In genomic region chr11:5945096-5945495, GRCm38 (mm10) we compare ENCODE assay signal across 18 mouse cellular contexts. TPM values are rescaled to one million over a fixed set of nuclear protein-coding genes. Genes with fewer than 3 reads are reported as not detected.
DNase-seq lines count a peak whose midpoint lies in the region; ATAC-seq and TF ChIP-seq lines count a peak whose summit lies in the region.
"Had no signal": no experiment of that assay in that cellular context is flagged by ENCODE, and none has a peak within 500 bp of the region (broad histone marks: within the 10 kb centered on the region; RNA-seq: fewer than 3 reads in every experiment).

No protein-coding gene starts in this region.

- DNase-seq in lung, postnatal 10 days = peak; percentile 31
- DNase-seq in lung, postnatal 0 days (ENCODE audit: low spot score) = no peak
- peak; percentile 43 for DNase-seq in MN1 (ENCODE audit: low spot score)
- peak; percentile 84 for DNase-seq in adrenal gland, adult 2 months
- DNase-seq in spleen, postnatal 14 days (ENCODE audit: low spot score in 2 of 2) = no peak
- no peak for DNase-seq in hindbrain, embryonic 11.5 days (ENCODE audit: low spot score)
- DNase-seq: cerebellum, adult 11 months; cerebellum, postnatal 25 days; gastrocnemius, postnatal 10 days; heart, postnatal 36 days; kidney, postnatal 10 days; thymus, postnatal 36 days had no signal

- no peaks in the 10 kb centered on the region for H3K9me3 ChIP-seq in lung, postnatal 0 days (ENCODE audit: low read length)
- no peaks in the 10 kb centered on the region for H3K9me3 ChIP-seq in hindbrain, embryonic 11.5 days (ENCODE audit: control insufficient read depth, low read length)
- H3K9me3 ChIP-seq: midbrain, embryonic 10.5 days had no signal

- no peaks in the 10 kb centered on the region for H3K4me1 ChIP-seq in lung, postnatal 0 days (ENCODE audit: insufficient read depth, low read depth, low read length)
- no peaks in the 10 kb centered on the region for H3K4me1 ChIP-seq in hindbrain, embryonic 11.5 days (replicated peaks; ENCODE audit: control insufficient read depth, insufficient read depth, low read length)

- no peak; the same call in 1 of the 2 replicates for TF ChIP-seq CTCF in lung, postnatal 0 days (IDR thresholded peaks at IDR 0.05)

- no peak overlapping the region for H3K4me3 ChIP-seq in lung, postnatal 0 days (ENCODE audit: low read depth, low read length)
- no peak overlapping the region for H3K4me3 ChIP-seq in myocyte
- H3K4me3 ChIP-seq in hindbrain, embryonic 11.5 days (ENCODE audit: low read depth, low read length) = no peak overlapping the region
- H3K4me3 ChIP-seq: heart, embryonic 12.5 days; midbrain, embryonic 10.5 days had no signal

- no peak overlapping the region for H3K27ac ChIP-seq in lung, postnatal 0 days (ENCODE audit: low read length)
- no peak overlapping the region for H3K27ac ChIP-seq in hindbrain, embryonic 11.5 days (ENCODE audit: low read depth, low read length)
- H3K27ac ChIP-seq: midbrain, embryonic 10.5 days had no signal

- ATAC-seq in lung, postnatal 0 days = no peak
- no peak for ATAC-seq in hindbrain, embryonic 11.5 days (ENCODE audit: low FRiP score)
- ATAC-seq: forebrain, embryonic 16.5 days had no signal

- H3ac ChIP-seq in myocyte (ENCODE audit: control insufficient read depth, insufficient read length) = no peak overlapping the region

- H3K36me3 ChIP-seq in lung, postnatal 0 days (ENCODE audit: insufficient read depth, low read length) = no peaks in the 10 kb centered on the region
- no peaks in the 10 kb centered on the region for H3K36me3 ChIP-seq in myocyte (ENCODE audit: control insufficient read depth, insufficient read depth)
- no peaks in the 10 kb centered on the region for H3K36me3 ChIP-seq in hindbrain, embryonic 11.5 days (ENCODE audit: control insufficient read depth, insufficient read depth, low read length)
- H3K36me3 ChIP-seq: heart, embryonic 12.5 days; midbrain, embryonic 10.5 days had no signal

- no peak for TF ChIP-seq POLR2A in myocyte (IDR thresholded peaks at IDR 0.05; ENCODE audit: insufficient read length, low read depth)

- H3K4me2 ChIP-seq in lung, postnatal 0 days (replicated peaks; ENCODE audit: low read depth, low read length) = no peak overlapping the region
- peak overlapping the region; percentile 2 for H3K4me2 ChIP-seq in myocyte (ENCODE audit: low read depth)
- no peak overlapping the region for H3K4me2 ChIP-seq in hindbrain, embryonic 11.5 days (replicated peaks; ENCODE audit: low read depth, low read length)
- H3K4me2 ChIP-seq: heart, embryonic 12.5 days had no signal

- no peaks in the 10 kb centered on the region for H3K79me2 ChIP-seq in myocyte (ENCODE audit: control insufficient read depth, insufficient read depth)

- TF ChIP-seq EP300 in lung, postnatal 0 days (IDR thresholded peaks at IDR 0.05) = no peak

- H3K9ac ChIP-seq in lung, postnatal 0 days (replicated peaks; ENCODE audit: low read depth) = no peak overlapping the region
- H3K9ac ChIP-seq in hindbrain, embryonic 11.5 days (ENCODE audit: low read depth, low read length) = no peak overlapping the region
- H3K9ac ChIP-seq: heart, embryonic 12.5 days had no signal

- H3K27me3 ChIP-seq in lung, postnatal 0 days (replicated peaks; ENCODE audit: insufficient read depth, low read length) = no peaks in the 10 kb centered on the region
- peaks cover 29% of the 10 kb centered on the region for H3K27me3 ChIP-seq in myocyte (ENCODE audit: control insufficient read depth, insufficient read depth, insufficient read length)
- H3K27me3 ChIP-seq in hindbrain, embryonic 11.5 days (ENCODE audit: control insufficient read depth, insufficient read depth, low read length) = no peaks in the 10 kb centered on the region
- H3K27me3 ChIP-seq: heart, embryonic 12.5 days had no signal

- WGBS in lung, postnatal 0 days = 60% methylated on average over 2 of the region's 2 CpGs
- WGBS in hindbrain, embryonic 11.5 days = 71% methylated on average over 2 of the region's 2 CpGs

TF ChIP-seq in myocyte, 11 proteins besides CTCF, POLR2A, EP300 and RAD21:
- TF ChIP-seq E2F4 (IDR thresholded peaks at IDR 0.05; ENCODE audit: insufficient read depth) (no peak), MYOG (IDR thresholded peaks at IDR 0.05; ENCODE audit: control insufficient read depth in 1 of 3, insufficient read depth in 1 of 3, insufficient read length in 2 of 3, low read depth in 2 of 3) (no peak), CEBPB (IDR thresholded peaks at IDR 0.05; ENCODE audit: insufficient read depth, poor library complexity, severe bottlenecking) (no peak), USF1 (IDR thresholded peaks at IDR 0.05; ENCODE audit: low read depth) (no peak), SRF (IDR thresholded peaks at IDR 0.05; ENCODE audit: control insufficient read depth, insufficient read length, low read depth) (no peak), MAX (IDR thresholded peaks at IDR 0.05; ENCODE audit: low read depth) (no peak), REST (IDR thresholded peaks at IDR 0.05; ENCODE audit: insufficient read depth, insufficient read length) (no peak), MYOD1 (IDR thresholded peaks at IDR 0.05; ENCODE audit: control insufficient read depth in 1 of 3, insufficient read length in 2 of 3, low read depth in 2 of 3) (no peak), POLR2AphosphoS2 (IDR thresholded peaks at IDR 0.05; ENCODE audit: insufficient read length, low read depth) (no peak), TCF3 (IDR thresholded peaks at IDR 0.05; ENCODE audit: insufficient read length, low read depth) (no peak), TCF12 (IDR thresholded peaks at IDR 0.05; ENCODE audit: insufficient read depth, poor library complexity, severe bottlenecking) (no peak)
TF ChIP-seq in myocyte: peak in this region for 0.

RNA-seq across cellular contexts. Expression of gene Gck, which starts 4.8 kb away (rescaled TPM):
- polyA plus RNA-seq in lung, postnatal 0 days (2015; fragmentation: Nextera tagmentation; extraction: Ambion mirVana) = 1.2 and 2.1 TPM in 2 replicates
- 1 to 10 TPM; 2.5 to 3.7 TPM for total RNA-seq in adrenal gland, adult 2 months (2021)
- 1.2 and 2.2 TPM in 2 replicates for polyA plus RNA-seq in adrenal gland, adult 2 months (2012; rRNA removed)
- polyA plus RNA-seq in myocyte (2012; fragmentation: generic; extraction: Trizol) = 0.07 TPM
- polyA plus RNA-seq in hindbrain, embryonic 11.5 days (2014; fragmentation: Nextera tagmentation; extraction: Ambion mirVana) = 2.9 and 3.0 TPM in 2 replicates
- total RNA-seq: gastrocnemius, postnatal 10 days had no signal

RNA-seq across cellular contexts. Expression of gene Ykt6, which starts 10.4 kb away (rescaled TPM):
- polyA plus RNA-seq in lung, postnatal 0 days (2015; fragmentation: Nextera tagmentation; extraction: Ambion mirVana) = 40.2 and 40.9 TPM in 2 replicates
- 10 to 100 TPM; 70.9 to 73.8 TPM for total RNA-seq in adrenal gland, adult 2 months (2021)
- polyA plus RNA-seq in adrenal gland, adult 2 months (2012; rRNA removed) = 34.0 and 39.4 TPM in 2 replicates
- polyA plus RNA-seq in myocyte (2012; fragmentation: generic; extraction: Trizol) = 89.7 TPM
- polyA plus RNA-seq in hindbrain, embryonic 11.5 days (2014; fragmentation: Nextera tagmentation; extraction: Ambion mirVana) = 30.2 and 31.9 TPM in 2 replicates

RNA-seq across cellular contexts. Expression of gene Myl7, which starts 46.5 kb away (rescaled TPM):
- polyA plus RNA-seq in lung, postnatal 0 days (2015; fragmentation: Nextera tagmentation; extraction: Ambion mirVana) = 327 and 405 TPM in 2 replicates
- not detected for total RNA-seq in adrenal gland, adult 2 months (2021)
- polyA plus RNA-seq in adrenal gland, adult 2 months (2012; rRNA removed) = 0.47 TPM in 1 of 2 replicates, not detected in the other
- polyA plus RNA-seq in myocyte (2012; fragmentation: generic; extraction: Trizol) = not detected
- 0.31 and 2.4 TPM in 2 replicates for polyA plus RNA-seq in hindbrain, embryonic 11.5 days (2014; fragmentation: Nextera tagmentation; extraction: Ambion mirVana)
- total RNA-seq: gastrocnemius, postnatal 10 days; left cerebral cortex, postnatal 36 days; neutrophil, adult 5-6 weeks had no signal
- polyA plus RNA-seq: forebrain, embryonic 16.5 days had no signal

Comparison
In these comparisons a context has a peak if more than half of its experiments do, and no peak if none do; other contexts are left out.
1. DNase-seq: peak in lung, postnatal 10 days (single experiment), MN1 (single experiment) and adrenal gland, adult 2 months (single experiment); none in lung, postnatal 0 days (single experiment), spleen, postnatal 14 days (0 of 2) and hindbrain, embryonic 11.5 days (single experiment).
2. RNA of gene Myl7, which starts 46.5 kb away (polyA plus RNA-seq): 327 to 405 TPM in lung, postnatal 0 days; 0.47 TPM in adrenal gland, adult 2 months, 0.31 to 2.4 TPM in hindbrain, embryonic 11.5 days and not detected in myocyte (single experiment); every median in the first group is over 10 times any median in the second.